Mouse (Mus musculus) heart, postnatal 25 days (tissue): ENCODE measurements around the gene Gm6096. TPM values are rescaled to one million over a fixed set of nuclear protein-coding genes. Genes with fewer than 3 reads are reported as not detected.

Experiments
- DNase-seq: peaks from one replicate; pipeline ENCODE4 v3.0.0; 2022; ENCODE audit warnings: low spot score
- intact Hi-C: fragments of 180-260 bp; cut with DNase I; formaldehyde crosslinking; loops from one replicate; pipeline ENCODE4 v1.15.1; 2025
- total RNA-seq, 2 experiments: library from RNA; stranded (reverse); gene quantifications; 2 replicates each; pipeline ENCODE4 v1.2.3; 2021

Gene Gm6096
- total RNA-seq, 2 experiments from 2014 or later, result not detected

- intact Hi-C loops, result no loop called here
- DNase-seq, result no peak
Observed at GRCm38 (mm10) chr7:34291265-34291664, 40.4 kb downstream of the Gm6096 start.

DNA sequence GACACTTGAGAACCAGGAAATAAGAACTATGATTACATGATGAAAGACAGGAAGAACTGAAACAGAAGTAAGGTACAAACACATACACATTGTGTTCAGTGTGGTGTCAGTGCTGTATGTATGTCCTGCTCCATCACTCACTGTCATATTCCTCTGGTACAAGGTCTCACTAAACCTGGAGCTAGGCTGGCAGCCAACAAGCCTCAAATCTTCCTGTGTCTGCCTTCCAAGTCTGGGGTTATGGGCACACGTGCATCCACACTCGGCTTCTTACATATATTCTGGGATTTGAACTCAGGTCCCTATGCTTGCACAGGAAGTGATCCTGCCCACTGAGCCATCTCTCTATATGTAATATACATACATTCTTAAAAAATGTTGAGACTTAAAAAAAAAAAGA, 41.8 kb downstream of the Gm6096 start:
- intact Hi-C loops, result no loop called here

GRCm38 (mm10) chr7:34296124-34296523, 45.3 kb downstream of the Gm6096 start:
- no peak for DNase-seq
- intact Hi-C loops, result no loop called here

More for the DNA sequence above, 41.8 kb downstream of the Gm6096 start:
- no peak for DNase-seq

DNA sequence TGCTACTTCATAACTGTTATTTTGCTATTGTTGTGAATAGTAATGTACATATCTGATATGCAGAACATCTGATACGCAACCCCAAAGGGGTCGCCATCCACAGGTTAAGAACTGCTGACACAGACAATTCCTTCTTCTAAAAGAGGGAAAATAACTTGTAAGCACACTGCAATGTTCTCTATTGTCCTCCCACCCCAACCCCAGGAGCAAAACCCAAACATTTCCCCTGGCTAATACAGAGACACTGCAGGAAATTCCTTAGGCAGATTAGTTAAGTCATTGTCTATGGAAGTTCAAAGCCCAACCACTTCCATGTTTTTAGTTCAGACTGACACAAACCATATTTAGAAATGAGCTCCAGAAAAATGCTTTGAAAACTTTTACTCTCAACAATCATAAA, 48.0 kb downstream of the Gm6096 start:
- intact Hi-C loops, result no loop called here
- no peak for DNase-seq

Other genes starting within 250 kb of the Gm6096 start
- gene Scgb2b27, start 237.1 kb upstream of the Gm6096 start, total RNA-seq, result not detected
- gene Scgb1b27, start 229.6 kb upstream of the Gm6096 start, total RNA-seq, result not detected
- gene Scgb1b30, start 155.6 kb upstream of the Gm6096 start, total RNA-seq, result not detected
- gene Wtip, start 117.8 kb upstream of the Gm6096 start, total RNA-seq, result 10 to 100 TPM; 10.5 to 11.0 TPM
- 10 to 100 TPM; 29.4 to 31.4 TPM for gene Uba2, start 81.4 kb upstream of the Gm6096 start, total RNA-seq
- 10 to 100 TPM; 17.0 to 19.7 TPM for gene Pdcd2l, start 54.4 kb upstream of the Gm6096 start, total RNA-seq
- gene Gpi1, start 20.7 kb upstream of the Gm6096 start, total RNA-seq, result 100 to 1,000 TPM; 547 to 566 TPM
- 10 to 100 TPM; 45.3 to 52.9 TPM for gene 4931406P16Rik, start 62.5 kb downstream of the Gm6096 start, total RNA-seq
- 10 to 100 TPM; 78.9 to 81.3 TPM for gene Lsm14a, start 142.3 kb downstream of the Gm6096 start, total RNA-seq